Comparison of ENCODE assay signal across 8 mouse cellular contexts in the genomic region with DNA sequence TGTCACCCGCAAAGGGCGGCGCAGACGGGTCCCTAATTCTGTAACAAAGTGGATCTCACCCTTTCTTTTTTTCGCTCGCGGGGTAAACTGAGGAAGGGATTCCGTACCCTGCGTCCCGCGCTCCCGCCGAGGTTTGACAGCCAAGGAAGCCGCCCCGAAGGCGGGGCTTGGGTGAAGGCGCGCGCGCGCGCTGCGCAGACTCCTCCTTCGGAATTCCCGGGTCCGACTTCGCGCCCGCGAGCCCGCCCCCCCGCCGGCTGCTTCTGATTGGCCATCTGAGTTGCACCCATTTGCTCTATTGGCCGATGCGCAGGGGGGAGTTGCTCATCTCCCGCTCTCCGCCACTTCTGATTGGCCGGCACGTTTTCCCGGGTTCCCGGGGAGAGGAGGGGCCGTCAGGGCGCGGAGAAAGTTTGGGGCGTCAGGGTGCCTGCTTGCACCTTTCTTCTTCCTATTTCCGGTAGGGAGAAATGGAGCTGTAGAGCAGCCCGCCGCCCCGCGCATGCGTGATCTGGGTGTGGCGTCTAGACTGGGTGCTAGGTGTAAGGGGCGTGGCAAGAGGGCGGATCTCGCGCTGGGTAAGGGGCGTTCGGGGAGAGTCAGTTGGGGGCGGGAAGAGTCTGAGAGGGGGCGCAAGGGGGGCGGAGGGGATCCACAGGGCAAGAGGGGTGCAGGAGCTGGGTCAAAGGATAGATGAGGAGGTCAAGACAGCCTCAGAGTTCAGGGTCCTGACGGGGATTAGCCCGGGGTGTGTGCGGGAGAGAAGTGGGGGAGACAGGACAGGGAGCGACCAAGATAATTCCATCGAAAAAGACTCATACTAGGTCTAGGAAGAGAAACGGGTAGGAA. TPM values are rescaled to one million over a fixed set of nuclear protein-coding genes. Genes with fewer than 3 reads are reported as not detected.
DNase-seq lines count a peak whose midpoint lies in the region; ATAC-seq and TF ChIP-seq lines count a peak whose summit lies in the region.

A gene (minus strand): TSS at position 173 of the 849 bp plus-strand sequence.
A gene (plus strand): TSS at position 449 of the 849 bp plus-strand sequence.

- peak; percentile 99 for DNase-seq in ZHBTc4 (ENCODE audit: low read depth, low spot score)
- DNase-seq in gastrocnemius, adult 2 months = peak; percentile 98
- peak; percentile 97 for DNase-seq in hindbrain, postnatal 0 days (ENCODE audit: low spot score)
- peak; percentile 96 for DNase-seq in left cerebral cortex, adult 2 months (ENCODE audit: extremely low spot score in 1 of 2, low spot score in 2 of 2)
- peak; percentile 95 to 96 for DNase-seq in right cerebral cortex, adult 2 months (ENCODE audit: low spot score in 2 of 2)
- peak; percentile 98 for DNase-seq in urinary bladder, postnatal 14 days (ENCODE audit: low spot score)

- H3K9ac ChIP-seq in hindbrain, postnatal 0 days (replicated peaks; ENCODE audit: low read length) = peak within 1 kb of the TSS; percentile 43

- peak within 1 kb of the TSS; percentile 84 for H3K4me3 ChIP-seq in gastrocnemius, adult 2 months
- H3K4me3 ChIP-seq in hindbrain, postnatal 0 days (ENCODE audit: low read length) = peak within 1 kb of the TSS; percentile 57
- H3K4me3 ChIP-seq in left cerebral cortex, adult 2 months = peak within 1 kb of the TSS; percentile 64

- ATAC-seq in common myeloid progenitor, adult 5-6 weeks (replicated peaks; ENCODE audit: low read depth, poor library complexity, severe bottlenecking) = peak; percentile 96
- ATAC-seq in hindbrain, postnatal 0 days = peak; percentile 95
- peak; percentile 94 for ATAC-seq in megakaryocyte, adult 5-6 weeks (ENCODE audit: poor library complexity, severe bottlenecking)

- H3K9me3 ChIP-seq in hindbrain, postnatal 0 days (ENCODE audit: low read length) = no peaks in the 10 kb centered on the region

- H3K27me3 ChIP-seq in hindbrain, postnatal 0 days (ENCODE audit: insufficient read depth, low read length) = no peaks in the 10 kb centered on the region

- H3K36me3 ChIP-seq in hindbrain, postnatal 0 days (ENCODE audit: insufficient read depth, low read length) = no peaks in the 10 kb centered on the region

- H3K4me2 ChIP-seq in hindbrain, postnatal 0 days (ENCODE audit: low read depth, low read length) = peak within 1 kb of the TSS; percentile 91

- under 1% methylated on average over 67 of the region's 67 CpGs for WGBS in hindbrain, postnatal 0 days

- peaks cover 4% of the 10 kb centered on the region; the same call in 1 of the 2 replicates for H3K4me1 ChIP-seq in hindbrain, postnatal 0 days (ENCODE audit: insufficient read depth, low read length)

- no peak for TF ChIP-seq CTCF in gastrocnemius, adult 2 months (IDR thresholded peaks at IDR 0.05)
- TF ChIP-seq CTCF in hindbrain, postnatal 0 days (IDR thresholded peaks at IDR 0.05; ENCODE audit: low read depth) = no peak
- no peak; the same call in 1 of the 2 replicates for TF ChIP-seq CTCF in left cerebral cortex, adult 2 months (IDR thresholded peaks at IDR 0.05)

- intact Hi-C loops in gastrocnemius, adult 2 months (cut with DNase I) = no loop called here
- intact Hi-C loops in left cerebral cortex, adult 2 months (cut with DNase I) = loop anchor here (2.0 kb wide), 1 partner anchor 18 kb away; no protein-coding TSS in a partner anchor

- H3K27ac ChIP-seq in gastrocnemius, adult 2 months = peak within 1 kb of the TSS; percentile 61
- no peak within 1 kb of the TSS for H3K27ac ChIP-seq in hindbrain, postnatal 0 days
- no peak within 1 kb of the TSS for H3K27ac ChIP-seq in left cerebral cortex, adult 2 months

RNA-seq across cellular contexts. Expression of the first gene that starts in this region (rescaled TPM):
- total RNA-seq in common myeloid progenitor, adult 5-6 weeks (2017) = 10.5 and 10.9 TPM in 2 replicates
- 1 to 10 TPM in 1 of 2 experiments, under 1 TPM in 1; 0.73 to 1.0 TPM for total RNA-seq in gastrocnemius, adult 2 months (2021)
- 23.2 and 30.9 TPM in 2 replicates for total RNA-seq in hindbrain, postnatal 0 days (2014; rRNA removed)
- 16.6 and 18.2 TPM in 2 replicates for polyA plus RNA-seq in hindbrain, postnatal 0 days (2015; fragmentation: Nextera tagmentation; extraction: Ambion mirVana)
- 10 to 100 TPM; 10.7 to 11.4 TPM for total RNA-seq in left cerebral cortex, adult 2 months (2021)
- total RNA-seq in megakaryocyte, adult 5-6 weeks (2015) = 64.7 and 72.2 TPM in 2 replicates
- 26.2 and 29.6 TPM in 2 replicates for total RNA-seq in megakaryocyte, adult 5-6 weeks (2017)

RNA-seq across cellular contexts. Expression of the second gene that starts in this region (rescaled TPM):
- 9.5 and 11.2 TPM in 2 replicates for total RNA-seq in common myeloid progenitor, adult 5-6 weeks (2017)
- 1 to 10 TPM; 1.7 TPM for total RNA-seq in gastrocnemius, adult 2 months (2021)
- total RNA-seq in hindbrain, postnatal 0 days (2014; rRNA removed) = 4.9 and 5.5 TPM in 2 replicates
- 4.5 and 4.8 TPM in 2 replicates for polyA plus RNA-seq in hindbrain, postnatal 0 days (2015; fragmentation: Nextera tagmentation; extraction: Ambion mirVana)
- 10 to 100 TPM; 14.5 to 17.1 TPM for total RNA-seq in left cerebral cortex, adult 2 months (2021)
- 3.3 and 4.0 TPM in 2 replicates for total RNA-seq in megakaryocyte, adult 5-6 weeks (2015)
- 4.0 and 5.7 TPM in 2 replicates for total RNA-seq in megakaryocyte, adult 5-6 weeks (2017)
